Mouse (Mus musculus): ENCODE results near the gene Klk1b27. TPM values are rescaled to one million over a fixed set of nuclear protein-coding genes. Genes with fewer than 3 reads are reported as not detected.
"Not testable (repeated sequence)": the region's sequence is repeated elsewhere in the genome, so short reads cannot be mapped to it uniquely, and the experiment has no call there.

Klk1b27 gene
- total RNA-seq (2014; rRNA removed) (not detected in 2 replicates), polyA plus RNA-seq (2015; fragmentation: Nextera tagmentation; extraction: Ambion mirVana) (0.28 TPM in 1 of 2 replicates, not detected in the other)

DNA sequence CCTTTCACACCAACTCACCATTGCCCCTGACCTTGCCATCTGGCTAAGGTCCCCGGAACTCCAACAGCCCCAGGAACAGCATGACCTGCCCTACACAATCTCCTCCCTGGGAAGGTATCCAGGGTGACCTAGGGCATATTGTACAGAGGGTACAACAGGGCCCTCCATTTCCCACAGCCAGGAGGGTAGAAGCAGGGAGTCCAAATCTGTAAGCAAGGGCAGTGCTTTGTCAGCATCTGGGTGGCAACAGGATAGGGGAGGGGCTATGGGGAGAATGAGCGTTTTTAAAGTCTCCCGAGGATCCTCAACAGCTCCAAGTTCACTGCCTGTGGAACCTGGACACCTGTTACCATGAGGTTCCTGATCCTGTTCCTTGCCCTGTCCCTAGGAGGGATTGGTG lies at the start of gene Klk1b27:
Gene Klk1b27 (plus strand): TSS at position 301 of the 400 bp plus-strand sequence.
- 69% methylated on average over 3 of the region's 3 CpGs for WGBS
- not testable (repeated sequence) for H3K36me3 ChIP-seq (ENCODE audit: insufficient read depth, low read length); H3K4me2 ChIP-seq (ENCODE audit: low read depth, low read length); H3K27me3 ChIP-seq (ENCODE audit: insufficient read depth, low read length); H3K9me3 ChIP-seq (ENCODE audit: low read length); H3K4me3 ChIP-seq (ENCODE audit: low read length); DNase-seq (ENCODE audit: low spot score); ATAC-seq; H3K9ac ChIP-seq (replicated peaks; ENCODE audit: low read length); H3K27ac ChIP-seq; H3K4me1 ChIP-seq (ENCODE audit: insufficient read depth, low read length)

DNA sequence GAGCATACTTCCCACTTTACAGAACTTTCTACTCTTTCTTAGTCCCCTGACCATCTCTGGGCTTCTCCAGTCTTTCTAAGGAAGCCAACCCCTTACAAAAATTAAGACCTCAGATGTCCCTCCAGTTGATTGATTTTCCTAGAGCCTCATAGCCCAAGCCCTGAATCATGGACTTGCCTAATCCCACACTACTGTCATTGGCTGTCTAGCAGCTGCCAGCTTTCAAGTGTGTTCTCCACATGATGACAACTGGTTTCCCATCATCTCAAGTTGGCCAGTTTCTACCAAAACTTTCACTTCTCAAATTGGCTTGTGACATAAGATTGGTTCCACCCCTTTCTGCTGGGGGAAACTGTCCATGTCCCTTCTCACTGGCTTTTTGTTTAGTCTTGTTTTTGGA lies 47.2 kb upstream of the Klk1b27 start:
- DNase-seq (ENCODE audit: low spot score) (no peak), ATAC-seq (no peak)
- no peak overlapping the region for H3K27ac ChIP-seq
- no peaks in the 10 kb centered on the region for H3K36me3 ChIP-seq (ENCODE audit: insufficient read depth, low read length)
- H3K4me1 ChIP-seq (ENCODE audit: insufficient read depth, low read length) = no peaks in the 10 kb centered on the region
- no peak overlapping the region for H3K9ac ChIP-seq (replicated peaks; ENCODE audit: low read length)
- H3K4me2 ChIP-seq (ENCODE audit: low read depth, low read length) = no peak overlapping the region
- H3K9me3 ChIP-seq (ENCODE audit: low read length) = no peaks in the 10 kb centered on the region
- no peak for TF ChIP-seq CTCF (IDR thresholded peaks at IDR 0.05; ENCODE audit: low read depth)
- no peaks in the 10 kb centered on the region for H3K27me3 ChIP-seq (ENCODE audit: insufficient read depth, low read length)
- H3K4me3 ChIP-seq (ENCODE audit: low read length) = no peak overlapping the region

DNA sequence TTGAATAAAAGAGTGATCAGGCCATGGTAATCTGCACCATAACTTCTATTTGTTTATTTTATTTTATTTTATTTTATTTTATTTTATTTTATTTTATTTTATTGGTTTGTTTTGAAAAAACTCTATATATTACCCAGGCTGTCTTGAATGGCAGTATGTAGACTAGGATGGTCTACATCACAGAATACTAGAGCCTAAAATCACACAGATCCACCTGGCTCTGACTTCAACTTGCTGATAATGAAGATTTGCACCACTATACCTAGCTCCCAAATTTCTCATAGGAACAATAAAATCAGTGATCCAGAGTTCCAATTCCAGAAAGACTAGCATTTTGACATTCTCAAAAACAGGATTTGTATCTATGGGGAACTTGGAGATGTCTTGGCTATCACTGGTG lies 40.2 kb upstream of the Klk1b27 start, which contains the start of gene Klk1b26:
Gene Klk1b26 (plus strand): TSS at position 301 of the 400 bp plus-strand sequence.
- not testable (repeated sequence) for H3K4me1 ChIP-seq (ENCODE audit: insufficient read depth, low read length); H3K9me3 ChIP-seq (ENCODE audit: low read length); DNase-seq (ENCODE audit: low spot score); H3K4me2 ChIP-seq (ENCODE audit: low read depth, low read length); H3K27ac ChIP-seq; H3K36me3 ChIP-seq (ENCODE audit: insufficient read depth, low read length); H3K9ac ChIP-seq (replicated peaks; ENCODE audit: low read length); H3K4me3 ChIP-seq (ENCODE audit: low read length); ATAC-seq; H3K27me3 ChIP-seq (ENCODE audit: insufficient read depth, low read length)

DNA sequence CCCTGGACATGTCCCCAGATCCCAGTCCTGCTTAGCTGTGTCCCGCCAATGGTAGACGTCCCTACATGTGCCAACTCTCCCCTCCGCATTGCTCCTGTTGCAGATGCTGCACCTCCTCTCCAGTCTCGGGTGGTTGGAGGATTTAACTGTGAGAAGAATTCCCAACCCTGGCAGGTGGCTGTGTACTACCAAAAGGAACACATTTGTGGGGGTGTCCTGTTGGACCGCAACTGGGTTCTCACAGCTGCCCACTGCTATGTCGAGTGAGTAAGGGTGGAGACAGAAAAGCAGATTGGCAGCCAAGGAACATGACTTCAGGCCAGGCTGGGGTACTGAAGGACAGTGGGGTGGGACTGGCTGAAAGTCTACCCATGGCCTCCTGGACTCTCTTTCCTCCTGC lies 37.4 kb upstream of the Klk1b27 start:
- not testable (repeated sequence) for H3K9ac ChIP-seq (replicated peaks; ENCODE audit: low read length); H3K9me3 ChIP-seq (ENCODE audit: low read length); ATAC-seq; H3K27ac ChIP-seq; DNase-seq (ENCODE audit: low spot score); H3K4me2 ChIP-seq (ENCODE audit: low read depth, low read length); H3K27me3 ChIP-seq (ENCODE audit: insufficient read depth, low read length); H3K4me1 ChIP-seq (ENCODE audit: insufficient read depth, low read length); H3K36me3 ChIP-seq (ENCODE audit: insufficient read depth, low read length); H3K4me3 ChIP-seq (ENCODE audit: low read length)
- WGBS = 84% methylated on average over 6 of the region's 6 CpGs

DNA sequence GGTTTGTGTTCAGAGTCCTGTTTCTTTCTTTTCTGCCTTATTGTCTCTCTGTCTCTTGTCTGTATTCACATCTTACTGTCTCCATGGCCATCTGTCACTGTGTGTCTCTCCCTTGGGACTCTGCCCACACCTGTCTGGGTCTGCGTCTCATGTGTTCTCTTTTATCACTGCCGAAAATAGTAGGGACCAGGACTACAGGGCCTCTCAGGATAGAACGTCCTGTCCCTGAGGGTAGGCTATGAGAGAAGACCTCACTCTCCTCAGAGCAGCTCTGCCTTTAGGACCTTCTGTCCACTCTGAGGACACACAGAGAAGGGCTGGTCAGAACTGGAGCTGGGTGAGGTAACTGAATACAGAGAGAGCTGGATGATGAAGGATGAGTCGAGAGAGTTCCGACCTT lies 37.0 kb upstream of the Klk1b27 start:
- H3K36me3 ChIP-seq (ENCODE audit: insufficient read depth, low read length) = no peaks in the 10 kb centered on the region
- H3K4me2 ChIP-seq (ENCODE audit: low read depth, low read length) = no peak overlapping the region
- no peak overlapping the region for H3K4me3 ChIP-seq (ENCODE audit: low read length)
- DNase-seq (ENCODE audit: low spot score) = no peak
- H3K27me3 ChIP-seq (ENCODE audit: insufficient read depth, low read length) = no peaks in the 10 kb centered on the region
- H3K9me3 ChIP-seq (ENCODE audit: low read length) = no peaks in the 10 kb centered on the region
- H3K9ac ChIP-seq (replicated peaks; ENCODE audit: low read length) = no peak overlapping the region
- no peak overlapping the region for H3K27ac ChIP-seq
- ATAC-seq = no peak
- TF ChIP-seq CTCF (IDR thresholded peaks at IDR 0.05; ENCODE audit: low read depth) = no peak
- H3K4me1 ChIP-seq (ENCODE audit: insufficient read depth, low read length) = no peaks in the 10 kb centered on the region
- 76% methylated on average over 5 of the region's 5 CpGs for WGBS

DNA sequence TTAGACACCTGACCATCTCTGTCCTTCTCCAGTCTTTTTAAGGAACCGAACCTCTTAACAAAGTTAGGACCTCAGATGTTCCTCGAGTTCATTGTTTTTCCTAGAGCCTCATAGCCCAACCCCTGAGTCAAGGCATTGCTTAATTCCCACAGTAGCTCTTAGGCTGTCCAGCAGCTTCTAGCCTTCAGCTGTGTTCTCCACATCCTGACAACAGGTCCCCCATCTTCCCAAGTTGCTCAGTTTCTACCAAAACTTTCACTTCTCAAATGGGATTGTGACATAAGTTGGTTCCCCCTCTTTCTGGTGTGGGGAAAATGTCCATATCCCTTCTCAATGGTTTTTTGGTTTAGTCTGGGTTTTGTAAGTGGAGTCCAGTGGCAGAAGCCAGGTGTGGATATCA lies 20.0 kb downstream of the Klk1b27 start:
- WGBS = 80% methylated on average over 2 of the region's 2 CpGs
- H3K36me3 ChIP-seq (ENCODE audit: insufficient read depth, low read length) = no peaks in the 10 kb centered on the region
- H3K9me3 ChIP-seq (ENCODE audit: low read length) = no peaks in the 10 kb centered on the region
- TF ChIP-seq CTCF (IDR thresholded peaks at IDR 0.05; ENCODE audit: low read depth) = no peak
- H3K4me1 ChIP-seq (ENCODE audit: insufficient read depth, low read length) = no peaks in the 10 kb centered on the region
- H3K27me3 ChIP-seq (ENCODE audit: insufficient read depth, low read length) = no peaks in the 10 kb centered on the region
- H3K4me3 ChIP-seq (ENCODE audit: low read length) = no peak overlapping the region
- no peak overlapping the region for H3K9ac ChIP-seq (replicated peaks; ENCODE audit: low read length)
- no peak overlapping the region for H3K27ac ChIP-seq
- DNase-seq (ENCODE audit: low spot score) (no peak), ATAC-seq (no peak)
- H3K4me2 ChIP-seq (ENCODE audit: low read depth, low read length) = no peak overlapping the region

DNA sequence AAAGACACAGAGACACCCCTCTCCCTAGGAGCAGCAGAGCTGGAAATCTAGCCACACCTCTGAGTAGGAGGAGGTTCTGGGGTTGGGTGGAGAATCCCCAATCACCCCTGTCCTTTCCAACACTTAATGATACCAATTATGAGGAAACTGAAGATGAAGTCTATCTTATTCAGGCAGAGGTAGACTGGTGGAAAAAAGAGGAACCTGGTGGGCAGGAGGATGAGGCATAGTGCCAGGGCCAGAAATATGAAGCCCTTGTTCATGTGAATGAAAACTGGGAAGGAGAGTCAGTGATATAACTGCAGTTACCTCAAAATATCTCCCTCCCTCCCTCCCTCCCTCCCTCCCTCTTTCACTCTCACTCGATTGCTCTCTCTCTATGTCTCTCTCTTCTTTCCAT lies 25.6 kb downstream of the Klk1b27 start:
- no peak overlapping the region for H3K4me2 ChIP-seq (ENCODE audit: low read depth, low read length)
- TF ChIP-seq CTCF (IDR thresholded peaks at IDR 0.05; ENCODE audit: low read depth) = no peak
- no peak overlapping the region for H3K4me3 ChIP-seq (ENCODE audit: low read length)
- no peaks in the 10 kb centered on the region for H3K4me1 ChIP-seq (ENCODE audit: insufficient read depth, low read length)
- DNase-seq (ENCODE audit: low spot score) (no peak), ATAC-seq (no peak)
- H3K9me3 ChIP-seq (ENCODE audit: low read length) = no peaks in the 10 kb centered on the region
- WGBS = 60% methylated on average over 1 of the region's 1 CpGs
- no peaks in the 10 kb centered on the region for H3K36me3 ChIP-seq (ENCODE audit: insufficient read depth, low read length)
- no peak overlapping the region for H3K27ac ChIP-seq
- no peak overlapping the region for H3K9ac ChIP-seq (replicated peaks; ENCODE audit: low read length)
- H3K27me3 ChIP-seq (ENCODE audit: insufficient read depth, low read length) = no peaks in the 10 kb centered on the region

Data from hindbrain, postnatal 0 days (tissue).